Mouse (Mus musculus) liver (tissue): ENCODE results near the gene Kcnd1.
A peak's percentile ranks its signal among the peaks of the same experiment; 100 is the strongest.
"Not testable (repeated sequence)": the region's sequence is repeated elsewhere in the genome, so short reads cannot be mapped to it uniquely, and the experiment has no call there.

Source experiments
- DNase-seq: peaks from one replicate; pipeline ENCODE4 v3.0.0-alpha.2; 2020; ENCODE audit warnings: mixed read lengths

The Kcnd1 gene

GRCm38 (mm10) chrX:7821865-7822779, at the start of gene Kcnd1:
Gene Kcnd1, plus strand, starts transcription at chrX:7822289.
- DNase-seq = peak; percentile 20

GRCm38 (mm10) chrX:7772766-7773165, 49.3 kb upstream of the Kcnd1 start:
- DNase-seq = no peak

GRCm38 (mm10) chrX:7775501-7776205, 46.4 kb upstream of the Kcnd1 start:
- DNase-seq = no peak

GRCm38 (mm10) chrX:7776329-7777082, 45.6 kb upstream of the Kcnd1 start:
- DNase-seq = peak; percentile 74

GRCm38 (mm10) chrX:7778450-7779244, 43.4 kb upstream of the Kcnd1 start:
- DNase-seq = peak; percentile 62

- DNase-seq = peak; percentile 33
Measured at GRCm38 (mm10) chrX:7779294-7779693, 42.8 kb upstream of the Kcnd1 start.

- no peak for DNase-seq
Measured at GRCm38 (mm10) chrX:7782603-7783092, 39.4 kb upstream of the Kcnd1 start.

GRCm38 (mm10) chrX:7789542-7790136, 32.5 kb upstream of the Kcnd1 start, which contains the start of gene Gripap1:
Gene Gripap1, plus strand, starts transcription at chrX:7789765.
- DNase-seq = peak; percentile 84

GRCm38 (mm10) chrX:7790309-7790708, 31.8 kb upstream of the Kcnd1 start:
- no peak for DNase-seq

GRCm38 (mm10) chrX:7793361-7793760, 28.7 kb upstream of the Kcnd1 start:
- no peak for DNase-seq

GRCm38 (mm10) chrX:7795016-7795415, 27.1 kb upstream of the Kcnd1 start:
- peak; percentile 56 for DNase-seq

- no peak for DNase-seq
Measured at GRCm38 (mm10) chrX:7797327-7797726, 24.8 kb upstream of the Kcnd1 start.

- not testable (repeated sequence) for DNase-seq
Measured at GRCm38 (mm10) chrX:7802157-7802556, 19.9 kb upstream of the Kcnd1 start.

- peak; percentile 50 for DNase-seq
Measured at GRCm38 (mm10) chrX:7815016-7815415, 7.1 kb upstream of the Kcnd1 start.

- DNase-seq = peak; percentile 50
Measured at GRCm38 (mm10) chrX:7837146-7837545, 15.1 kb downstream of the Kcnd1 start.

GRCm38 (mm10) chrX:7840842-7841162, 18.7 kb downstream of the Kcnd1 start:
- DNase-seq = no peak

- peak; percentile 97 for DNase-seq
Measured at GRCm38 (mm10) chrX:7841163-7842162, 19.4 kb downstream of the Kcnd1 start, which contains the start of gene Otud5. Gene Otud5, plus strand, starts transcription at chrX:7841364.

GRCm38 (mm10) chrX:7842318-7842717, 20.2 kb downstream of the Kcnd1 start:
- peak; percentile 78 for DNase-seq

- DNase-seq = no peak
Measured at GRCm38 (mm10) chrX:7847845-7848244, 25.8 kb downstream of the Kcnd1 start.

GRCm38 (mm10) chrX:7854578-7854977, 32.5 kb downstream of the Kcnd1 start:
- DNase-seq = peak; percentile 42
